8 mouse cellular contexts compared by ENCODE assay signal in genomic region chr12:21335869-21336268, GRCm38 (mm10). TPM values are rescaled to one million over a fixed set of nuclear protein-coding genes. Genes with fewer than 3 reads are reported as not detected.
DNase-seq lines count a peak whose midpoint lies in the region; ATAC-seq and TF ChIP-seq lines count a peak whose summit lies in the region.

No protein-coding gene starts in this region.

- DNase-seq in embryonic facial prominence, embryonic 14.5 days (ENCODE audit: low spot score) = peak; percentile 2
- DNase-seq in embryonic facial prominence, embryonic 10.5 days (ENCODE audit: low spot score) = no peak
- DNase-seq in B cell, adult 2 months = peak; percentile 77 to 85
- peak; percentile 74 to 81 for DNase-seq in layer of hippocampus, adult 2 months (ENCODE audit: low spot score in 2 of 2)
- DNase-seq in embryo, embryonic 11 days = no peak
- no peak for DNase-seq in cerebellum, adult 18-20 months

- H3K27ac ChIP-seq in embryonic facial prominence, embryonic 14.5 days (replicated peaks; ENCODE audit: low read depth, low read length) = no peak overlapping the region
- H3K27ac ChIP-seq in embryonic facial prominence, embryonic 10.5 days (replicated peaks) = no peak overlapping the region
- no peak overlapping the region for H3K27ac ChIP-seq in layer of hippocampus, adult 2 months
- H3K27ac ChIP-seq in forebrain, embryonic 15.5 days (replicated peaks) = no peak overlapping the region

- H3K4me2 ChIP-seq in embryonic facial prominence, embryonic 14.5 days (ENCODE audit: low read depth, low read length) = no peak overlapping the region
- H3K4me2 ChIP-seq in forebrain, embryonic 15.5 days (replicated peaks) = no peak overlapping the region

- no peaks in the 10 kb centered on the region for H3K9me3 ChIP-seq in embryonic facial prominence, embryonic 14.5 days (ENCODE audit: control insufficient read depth, low read length)
- no peaks in the 10 kb centered on the region for H3K9me3 ChIP-seq in embryonic facial prominence, embryonic 10.5 days
- no peaks in the 10 kb centered on the region for H3K9me3 ChIP-seq in forebrain, embryonic 15.5 days

- H3K4me1 ChIP-seq in embryonic facial prominence, embryonic 14.5 days (ENCODE audit: control insufficient read depth, insufficient read depth, low read length) = no peaks in the 10 kb centered on the region
- H3K4me1 ChIP-seq in embryonic facial prominence, embryonic 10.5 days = no peaks in the 10 kb centered on the region
- no peaks in the 10 kb centered on the region for H3K4me1 ChIP-seq in forebrain, embryonic 15.5 days

- H3K4me3 ChIP-seq in embryonic facial prominence, embryonic 14.5 days (ENCODE audit: low read depth, low read length) = no peak overlapping the region
- H3K4me3 ChIP-seq in embryonic facial prominence, embryonic 10.5 days = no peak overlapping the region
- no peak overlapping the region for H3K4me3 ChIP-seq in layer of hippocampus, adult 2 months
- H3K4me3 ChIP-seq in forebrain, embryonic 15.5 days = no peak overlapping the region

- no peak overlapping the region for H3K9ac ChIP-seq in embryonic facial prominence, embryonic 14.5 days (ENCODE audit: low read depth, low read length)
- H3K9ac ChIP-seq in forebrain, embryonic 15.5 days (replicated peaks) = no peak overlapping the region

- no peaks in the 10 kb centered on the region for H3K27me3 ChIP-seq in embryonic facial prominence, embryonic 14.5 days (replicated peaks; ENCODE audit: control insufficient read depth, insufficient read depth, low read length)
- H3K27me3 ChIP-seq in embryonic facial prominence, embryonic 10.5 days (replicated peaks; ENCODE audit: low read depth, poor library complexity, severe bottlenecking) = no peaks in the 10 kb centered on the region
- no peaks in the 10 kb centered on the region for H3K27me3 ChIP-seq in forebrain, embryonic 15.5 days

- 90% methylated on average over 7 of the region's 7 CpGs for WGBS in embryonic facial prominence, embryonic 14.5 days
- WGBS in embryonic facial prominence, embryonic 10.5 days = 91% methylated on average over 7 of the region's 7 CpGs
- 87% methylated on average over 7 of the region's 7 CpGs for WGBS in forebrain, embryonic 15.5 days

- TF ChIP-seq CTCF in layer of hippocampus, adult 2 months (conservative IDR thresholded peaks at IDR 0.05) = no peak

- ATAC-seq in embryonic facial prominence, embryonic 14.5 days (ENCODE audit: low read depth) = no peak
- 0 out of 2 replicates have a peak, but pooled peaks have one; percentile 12 for ATAC-seq in megakaryocyte-erythroid progenitor cell, adult 5-6 weeks (replicated peaks; ENCODE audit: low FRiP score, low TSS enrichment, poor library complexity, severe bottlenecking)
- no peak for ATAC-seq in forebrain, embryonic 15.5 days (replicated peaks)

- peaks cover 76% of the 10 kb centered on the region for H3K36me3 ChIP-seq in embryonic facial prominence, embryonic 14.5 days (ENCODE audit: control insufficient read depth, insufficient read depth, low read length)
- H3K36me3 ChIP-seq in embryonic facial prominence, embryonic 10.5 days (replicated peaks) = peaks cover 90% of the 10 kb centered on the region
- H3K36me3 ChIP-seq in forebrain, embryonic 15.5 days = peaks cover 73% of the 10 kb centered on the region

RNA-seq across cellular contexts. Expression of gene Iah1, which starts 19.7 kb away (rescaled TPM):
- 45.1 and 49.4 TPM in 2 replicates for polyA plus RNA-seq in embryonic facial prominence, embryonic 14.5 days (2014; fragmentation: Nextera tagmentation; extraction: Ambion mirVana)
- 43.0 and 46.1 TPM in 2 replicates for polyA plus RNA-seq in embryonic facial prominence, embryonic 10.5 days (2016; fragmentation: Nextera tagmentation; extraction: Ambion mirVana)
- 10 to 100 TPM; 10.6 to 14.3 TPM for total RNA-seq in layer of hippocampus, adult 2 months (2021)
- 38.0 and 40.6 TPM in 2 replicates for total RNA-seq in megakaryocyte-erythroid progenitor cell, adult 5-6 weeks (2014; fragmentation: Nextera tagmentation)
- total RNA-seq in megakaryocyte-erythroid progenitor cell, adult 5-6 weeks (2017) = 20.5 and 40.9 TPM in 2 replicates
- 44.3 and 51.1 TPM in 2 replicates for polyA plus RNA-seq in forebrain, embryonic 15.5 days (2015; fragmentation: Nextera tagmentation; extraction: Ambion mirVana)

RNA-seq across cellular contexts. Expression of gene Adam17, which starts 37.6 kb away (rescaled TPM):
- 39.8 and 45.4 TPM in 2 replicates for polyA plus RNA-seq in embryonic facial prominence, embryonic 14.5 days (2014; fragmentation: Nextera tagmentation; extraction: Ambion mirVana)
- polyA plus RNA-seq in embryonic facial prominence, embryonic 10.5 days (2016; fragmentation: Nextera tagmentation; extraction: Ambion mirVana) = 42.3 and 43.1 TPM in 2 replicates
- total RNA-seq in layer of hippocampus, adult 2 months (2021) = 10 to 100 TPM; 16.9 to 17.0 TPM
- 41.1 and 43.1 TPM in 2 replicates for total RNA-seq in megakaryocyte-erythroid progenitor cell, adult 5-6 weeks (2014; fragmentation: Nextera tagmentation)
- 47.5 and 52.2 TPM in 2 replicates for total RNA-seq in megakaryocyte-erythroid progenitor cell, adult 5-6 weeks (2017)
- polyA plus RNA-seq in forebrain, embryonic 15.5 days (2015; fragmentation: Nextera tagmentation; extraction: Ambion mirVana) = 19.4 and 20.0 TPM in 2 replicates

RNA-seq across cellular contexts. Expression of gene Itgb1bp1, which starts 49.8 kb away (rescaled TPM):
- polyA plus RNA-seq in embryonic facial prominence, embryonic 14.5 days (2014; fragmentation: Nextera tagmentation; extraction: Ambion mirVana) = 54.0 and 54.2 TPM in 2 replicates
- 37.8 and 45.6 TPM in 2 replicates for polyA plus RNA-seq in embryonic facial prominence, embryonic 10.5 days (2016; fragmentation: Nextera tagmentation; extraction: Ambion mirVana)
- 10 to 100 TPM; 38.4 to 40.8 TPM for total RNA-seq in layer of hippocampus, adult 2 months (2021)
- total RNA-seq in megakaryocyte-erythroid progenitor cell, adult 5-6 weeks (2014; fragmentation: Nextera tagmentation) = 30.4 and 38.6 TPM in 2 replicates
- total RNA-seq in megakaryocyte-erythroid progenitor cell, adult 5-6 weeks (2017) = 17.6 and 20.4 TPM in 2 replicates
- polyA plus RNA-seq in forebrain, embryonic 15.5 days (2015; fragmentation: Nextera tagmentation; extraction: Ambion mirVana) = 40.0 and 40.4 TPM in 2 replicates

RNA-seq across cellular contexts. Expression of gene Cpsf3, which starts 50.7 kb away (rescaled TPM):
- 84.8 and 100 TPM in 2 replicates for polyA plus RNA-seq in embryonic facial prominence, embryonic 14.5 days (2014; fragmentation: Nextera tagmentation; extraction: Ambion mirVana)
- 130 and 142 TPM in 2 replicates for polyA plus RNA-seq in embryonic facial prominence, embryonic 10.5 days (2016; fragmentation: Nextera tagmentation; extraction: Ambion mirVana)
- total RNA-seq in layer of hippocampus, adult 2 months (2021) = 10 to 100 TPM; 51.0 to 55.8 TPM
- total RNA-seq in megakaryocyte-erythroid progenitor cell, adult 5-6 weeks (2014; fragmentation: Nextera tagmentation) = 126 and 154 TPM in 2 replicates
- total RNA-seq in megakaryocyte-erythroid progenitor cell, adult 5-6 weeks (2017) = 105 and 107 TPM in 2 replicates
- 116 and 117 TPM in 2 replicates for polyA plus RNA-seq in forebrain, embryonic 15.5 days (2015; fragmentation: Nextera tagmentation; extraction: Ambion mirVana)

Comparison
In these comparisons a context has a peak if more than half of its experiments do, and no peak if none do; other contexts are left out.
1. DNase-seq: peak in embryonic facial prominence, embryonic 14.5 days (single experiment), B cell, adult 2 months (2 of 2) and layer of hippocampus, adult 2 months (2 of 2); none in embryonic facial prominence, embryonic 10.5 days (single experiment), embryo, embryonic 11 days (single experiment) and cerebellum, adult 18-20 months (0 of 2).